Mouse (Mus musculus) lung, embryonic 16.5 days (tissue): ENCODE data around the gene Sppl3. TPM values are rescaled to one million over a fixed set of nuclear protein-coding genes. Genes with fewer than 3 reads are reported as not detected.

Source experiments
- ATAC-seq: fragments of 200-750 bp; cut with Nextera tagmentation; 2 replicates; pipeline ENCODE4 v1.8.0; 2017; ENCODE audit warnings: low read depth, mild to moderate bottlenecking, moderate library complexity
- H3K27ac ChIP-seq: fragments of 300-500 bp; sonication (generic); 2 replicates; pipeline ENCODE4 v1.5.1; 2014; ENCODE audit warnings: mild to moderate bottlenecking, control low read depth, low read length
- H3K27me3 ChIP-seq: fragments of 300-500 bp; sonication (generic); 2 replicates; pipeline ENCODE4 v1.6.1; 2014; ENCODE audit warnings: low read depth, low read length, mixed read lengths; ENCODE audit not compliant: control insufficient read depth, insufficient read depth
- H3K36me3 ChIP-seq: fragments of 300-500 bp; sonication (generic); 2 replicates; pipeline ENCODE4 v1.6.1; 2014; ENCODE audit warnings: low read length; ENCODE audit not compliant: control insufficient read depth, insufficient read depth
- H3K4me1 ChIP-seq: fragments of 300-500 bp; sonication (generic); replicated peaks from 2 replicates; pipeline ENCODE4 v1.6.1; 2014; ENCODE audit warnings: low read length, mixed read lengths; ENCODE audit not compliant: control insufficient read depth, insufficient read depth
- H3K4me2 ChIP-seq: fragments of 300-500 bp; sonication (generic); 2 replicates; pipeline ENCODE4 v1.6.1; 2014; ENCODE audit warnings: low read depth, low read length, control low read depth
- H3K4me3 ChIP-seq: fragments of 300-500 bp; sonication (generic); 2 replicates; pipeline ENCODE4 v1.5.1; 2014; ENCODE audit warnings: mild to moderate bottlenecking, low read length, control low read depth
- H3K9ac ChIP-seq: fragments of 300-500 bp; sonication (generic); 2 replicates; pipeline ENCODE4 v1.6.1; 2014; ENCODE audit warnings: low read length, control low read depth
- H3K9me3 ChIP-seq: fragments of 300-500 bp; sonication (generic); 2 replicates; pipeline ENCODE4 v1.6.1; 2016; ENCODE audit warnings: low read length; ENCODE audit not compliant: control insufficient read depth
- WGBS: fragments of 180-500 bp; shearing (Covaris S2); extraction: QIAGEN DNeasy Blood & Tissue Kit; methylation state at CpG from one replicate; pipeline ENCODE4 v1.1.7; 2014; 5-methylcytosine and 5-hydroxymethylcytosine counted together
- polyA plus RNA-seq: library from polyadenylated mRNA; unstranded; fragments of >200 nt; fragmentation: Nextera tagmentation; extraction: Ambion mirVana; gene quantifications from 2 replicates; pipeline ENCODE4 v1.2.1, GENCODE M21; 2015

Gene Sppl3
- polyA plus RNA-seq, 1 experiment from 2014 or later = 9.6 TPM

DNA sequence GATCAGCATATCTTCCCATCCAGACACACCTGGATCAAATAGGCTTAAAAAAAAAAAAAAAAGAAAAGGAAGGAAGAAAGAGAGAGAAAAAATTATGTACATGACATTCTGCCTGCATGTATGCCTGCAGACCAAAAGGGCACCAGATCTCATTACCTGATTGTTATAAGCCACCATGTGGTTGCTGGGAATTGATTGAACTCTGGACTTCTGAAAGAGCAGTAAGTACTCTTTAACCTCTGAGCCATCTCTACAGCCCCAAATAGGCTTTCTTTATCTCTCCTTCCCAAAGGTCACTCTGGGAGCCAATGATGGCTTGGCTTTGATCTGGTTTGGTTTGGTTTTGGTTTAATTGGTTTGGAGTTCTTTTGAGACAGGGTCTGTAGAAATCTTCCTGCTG is 25.9 kb upstream of the Sppl3 start:
- H3K27ac ChIP-seq = no peak overlapping the region
- H3K9me3 ChIP-seq = no peaks in the 10 kb centered on the region
- ATAC-seq = no peak

GRCm38 (mm10) chr5:114996447-114996846 is 14.5 kb upstream of the Sppl3 start:
- WGBS = 71% methylated on average over 16 of the region's 16 CpGs
- Histone ChIP-seq H3K4me2 (no peak overlapping the region), H3K27me3 (no peaks in the 10 kb centered on the region), H3K9ac (no peak overlapping the region), H3K27ac (no peak overlapping the region), H3K36me3 (no peaks in the 10 kb centered on the region), H3K9me3 (no peaks in the 10 kb centered on the region), H3K4me3 (no peak overlapping the region), H3K4me1 (no peaks in the 10 kb centered on the region)
- ATAC-seq = no peak

More for the DNA sequence above, 25.9 kb upstream of the Sppl3 start:
- no peak overlapping the region for H3K9ac ChIP-seq
- H3K4me3 ChIP-seq = no peak overlapping the region
- H3K27me3 ChIP-seq = no peaks in the 10 kb centered on the region
- H3K4me2 ChIP-seq = no peak overlapping the region
- H3K36me3 ChIP-seq = no peaks in the 10 kb centered on the region
- H3K4me1 ChIP-seq = peaks cover 4% of the 10 kb centered on the region

DNA sequence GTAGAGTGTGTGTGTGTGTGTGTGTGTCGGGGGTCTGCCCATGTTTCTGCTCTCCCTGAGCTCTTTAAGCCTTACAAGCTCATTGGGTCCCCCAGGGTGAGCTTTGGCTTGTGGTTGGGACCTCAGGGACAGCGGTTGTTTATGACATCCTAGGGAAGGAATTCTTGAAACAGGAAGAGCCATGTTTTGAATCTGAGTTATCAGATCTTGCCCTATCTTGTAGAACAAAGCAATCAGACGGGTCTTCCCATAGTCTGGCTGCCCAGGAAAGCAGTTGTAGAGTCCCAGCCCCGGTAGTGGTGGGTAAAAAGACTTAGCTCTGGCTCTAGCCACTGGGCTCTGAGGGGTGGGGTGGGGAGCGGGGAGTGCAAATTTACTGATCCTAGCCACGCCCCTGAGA is 13.6 kb upstream of the Sppl3 start:
- 44% methylated on average over 6 of the region's 6 CpGs for WGBS
- no peak for ATAC-seq
- no peak overlapping the region for H3K4me3 ChIP-seq
- no peaks in the 10 kb centered on the region for H3K27me3 ChIP-seq
- H3K27ac ChIP-seq = no peak overlapping the region; the same call in 1 of the 2 replicates
- no peaks in the 10 kb centered on the region for H3K9me3 ChIP-seq
- no peaks in the 10 kb centered on the region for H3K36me3 ChIP-seq
- no peak overlapping the region for H3K4me2 ChIP-seq
- no peak overlapping the region for H3K9ac ChIP-seq
- no peaks in the 10 kb centered on the region for H3K4me1 ChIP-seq

DNA sequence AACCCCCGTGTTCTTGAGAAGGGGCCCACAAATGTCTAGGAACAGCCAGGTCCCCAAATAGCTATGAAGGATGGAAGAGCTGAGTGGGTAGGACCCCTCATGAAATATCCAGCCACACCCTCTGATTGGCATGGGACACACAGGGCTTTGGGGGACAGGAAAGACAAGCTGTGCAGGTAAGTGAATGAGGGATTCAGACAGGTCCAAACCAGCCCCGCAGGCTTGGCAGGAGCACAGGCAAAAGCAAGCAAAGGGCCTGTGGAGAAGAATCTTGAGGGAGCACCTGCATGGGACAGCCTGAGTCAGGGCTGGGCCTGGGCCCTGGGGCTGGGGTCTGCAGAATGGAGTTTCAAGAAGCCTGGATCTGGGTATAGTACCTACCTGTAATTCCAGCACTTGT is 10.4 kb upstream of the Sppl3 start:
- 49% methylated on average over 2 of the region's 2 CpGs for WGBS

DNA sequence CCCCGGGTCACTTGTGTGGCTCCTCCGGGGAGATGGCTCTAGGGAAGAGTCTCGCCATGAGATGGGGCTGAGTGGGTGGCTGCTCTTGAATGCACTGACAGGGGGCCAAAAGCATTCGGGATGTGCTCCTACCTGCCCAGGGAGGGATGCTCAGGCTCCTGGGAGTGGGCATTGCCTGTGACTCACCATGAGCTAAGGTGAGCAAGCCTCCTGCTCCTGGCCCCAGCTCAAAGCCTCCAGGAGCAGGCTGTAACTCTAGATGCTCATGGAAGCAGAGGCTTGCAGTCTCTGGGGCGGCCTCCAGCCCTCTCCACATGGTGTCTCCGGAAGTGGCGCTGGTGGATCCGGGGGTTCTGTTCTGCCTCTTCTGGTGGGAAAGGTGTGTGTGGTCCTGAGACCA is 9.5 kb upstream of the Sppl3 start:
- H3K27me3 ChIP-seq = no peaks in the 10 kb centered on the region
- no peaks in the 10 kb centered on the region for H3K9me3 ChIP-seq
- no peak overlapping the region for H3K4me3 ChIP-seq
- no peaks in the 10 kb centered on the region for H3K4me1 ChIP-seq
- H3K36me3 ChIP-seq = no peaks in the 10 kb centered on the region
- H3K9ac ChIP-seq = no peak overlapping the region
- ATAC-seq = no peak
- 72% methylated on average over 8 of the region's 8 CpGs for WGBS
- no peak overlapping the region for H3K27ac ChIP-seq
- no peak overlapping the region for H3K4me2 ChIP-seq

More for the DNA sequence above, 10.4 kb upstream of the Sppl3 start:
- Histone ChIP-seq H3K4me3 (no peak overlapping the region), H3K36me3 (no peaks in the 10 kb centered on the region), H3K4me1 (no peaks in the 10 kb centered on the region), H3K9me3 (no peaks in the 10 kb centered on the region), H3K27me3 (no peaks in the 10 kb centered on the region), H3K4me2 (no peak overlapping the region), H3K9ac (no peak overlapping the region), H3K27ac (no peak overlapping the region)
- no peak for ATAC-seq

GRCm38 (mm10) chr5:115002781-115003180 is 8.2 kb upstream of the Sppl3 start:
- Histone ChIP-seq H3K27me3 (no peaks in the 10 kb centered on the region), H3K4me2 (no peak overlapping the region), H3K9me3 (no peaks in the 10 kb centered on the region), H3K27ac (no peak overlapping the region), H3K4me3 (no peak overlapping the region), H3K4me1 (no peaks in the 10 kb centered on the region), H3K36me3 (no peaks in the 10 kb centered on the region), H3K9ac (no peak overlapping the region)
- ATAC-seq = no peak
- WGBS = 36% methylated on average over 6 of the region's 6 CpGs

DNA sequence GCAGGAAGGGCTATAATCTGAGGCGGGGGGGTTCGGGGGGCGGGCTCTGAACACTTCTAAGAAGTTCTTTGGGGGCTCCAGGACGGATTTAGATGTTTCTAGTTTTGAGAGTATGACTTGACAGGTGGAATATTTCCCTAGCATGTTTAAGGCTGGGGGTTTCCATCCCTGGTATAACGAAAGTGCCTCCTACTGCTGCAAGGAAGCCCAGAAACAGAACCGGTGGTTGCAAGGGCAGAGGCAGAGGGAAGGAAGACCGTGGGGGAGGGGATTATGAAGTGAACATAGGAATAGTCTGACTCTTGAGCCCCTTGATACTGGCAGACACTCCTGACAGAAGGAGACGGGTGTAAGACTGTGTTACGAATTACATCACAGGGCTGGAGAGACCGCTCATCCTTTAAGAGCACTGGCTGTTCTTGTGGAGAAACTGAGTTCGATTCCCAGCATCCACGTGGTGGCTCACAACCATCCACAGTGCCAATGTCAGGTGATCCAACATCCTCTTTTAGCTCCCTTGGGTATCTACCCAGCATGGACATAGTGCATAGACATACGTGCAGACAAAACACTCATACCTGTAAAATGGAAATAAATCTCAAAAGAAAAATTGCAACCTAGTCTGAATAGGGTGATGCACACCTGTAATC is 7.6 kb upstream of the Sppl3 start:
- H3K4me1 ChIP-seq = no peaks in the 10 kb centered on the region
- no peak overlapping the region for H3K4me3 ChIP-seq
- no peak overlapping the region for H3K27ac ChIP-seq
- WGBS = 64% methylated on average over 13 of the region's 13 CpGs
- no peaks in the 10 kb centered on the region for H3K9me3 ChIP-seq
- H3K9ac ChIP-seq = no peak overlapping the region
- no peaks in the 10 kb centered on the region for H3K27me3 ChIP-seq
- no peaks in the 10 kb centered on the region for H3K36me3 ChIP-seq
- ATAC-seq = no peak
- no peak overlapping the region for H3K4me2 ChIP-seq

DNA sequence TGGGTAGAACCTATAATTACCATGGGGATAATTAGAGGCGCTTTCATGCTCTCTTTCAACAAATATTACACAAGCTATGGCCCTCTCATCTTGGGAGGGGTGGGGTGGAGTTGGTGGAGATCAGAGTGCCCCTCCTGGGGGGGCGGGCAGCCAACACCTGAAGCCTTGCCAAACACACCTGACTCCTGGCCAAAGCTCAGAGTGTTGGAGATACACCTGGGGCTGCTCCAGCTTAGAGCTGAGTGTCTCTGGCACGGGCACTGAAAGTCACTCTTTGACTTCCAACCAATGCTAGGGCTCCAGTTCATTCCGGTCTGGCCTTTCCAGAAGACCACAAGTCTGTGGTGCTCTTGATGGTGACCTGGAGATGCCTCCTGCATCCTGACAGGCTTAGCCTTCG is 3.2 kb upstream of the Sppl3 start:
- no peaks in the 10 kb centered on the region for H3K36me3 ChIP-seq
- no peak for ATAC-seq
- WGBS = 80% methylated on average over 5 of the region's 5 CpGs

GRCm38 (mm10) chr5:115008307-115008706 is 2.6 kb upstream of the Sppl3 start:
- ATAC-seq = no peak
- no peak overlapping the region for H3K27ac ChIP-seq
- H3K4me1 ChIP-seq = peaks cover 14% of the 10 kb centered on the region
- H3K4me2 ChIP-seq = no peak overlapping the region
- no peaks in the 10 kb centered on the region for H3K9me3 ChIP-seq
- WGBS = 84% methylated on average over 7 of the region's 7 CpGs
- no peaks in the 10 kb centered on the region for H3K27me3 ChIP-seq
- H3K4me3 ChIP-seq = no peak overlapping the region
- no peak overlapping the region for H3K9ac ChIP-seq
- no peaks in the 10 kb centered on the region for H3K36me3 ChIP-seq

More for the DNA sequence above, 3.2 kb upstream of the Sppl3 start:
- no peak overlapping the region for H3K9ac ChIP-seq
- H3K9me3 ChIP-seq = no peaks in the 10 kb centered on the region
- no peak overlapping the region for H3K4me2 ChIP-seq
- H3K27me3 ChIP-seq = no peaks in the 10 kb centered on the region
- no peak overlapping the region for H3K4me3 ChIP-seq
- H3K4me1 ChIP-seq = peaks cover 12% of the 10 kb centered on the region
- H3K27ac ChIP-seq = no peak overlapping the region

GRCm38 (mm10) chr5:115009143-115009542 is 1.8 kb upstream of the Sppl3 start:
- H3K4me1 ChIP-seq = peaks cover 14% of the 10 kb centered on the region
- no peak overlapping the region for H3K4me2 ChIP-seq
- no peak overlapping the region for H3K9ac ChIP-seq
- H3K27ac ChIP-seq = no peak overlapping the region
- no peaks in the 10 kb centered on the region for H3K27me3 ChIP-seq
- WGBS = 84% methylated on average over 6 of the region's 6 CpGs
- no peaks in the 10 kb centered on the region for H3K9me3 ChIP-seq
- H3K36me3 ChIP-seq = no peaks in the 10 kb centered on the region
- no peak for ATAC-seq
- no peak overlapping the region for H3K4me3 ChIP-seq
